Mouse (Mus musculus) G1E-ER4 (cell line): ENCODE measurements around the gene Fam98c. TPM values are rescaled to one million over a fixed set of nuclear protein-coding genes. Genes with fewer than 3 reads are reported as not detected.

ENCODE experiments used
- GATA1 ChIP-seq: IDR thresholded peaks from one replicate; pipeline ENCODE4 v1.8.0; 2012; ENCODE audit warnings: low read length, inconsistent platforms
- polyA plus RNA-seq: library from polyadenylated mRNA; stranded (reverse); fragments of >175 nt; gene quantifications from 2 replicates; pipeline ENCODE4 v1.2.3, GENCODE M21; 2012

The Fam98c gene
- polyA plus RNA-seq, 1 experiment = 75.9 TPM

GRCm38 (mm10) chr7:29167656-29168055 lies 11.6 kb upstream of the Fam98c start:
- no peak for TF ChIP-seq GATA1

- TF ChIP-seq GATA1 = no peak
Observed at GRCm38 (mm10) chr7:29162750-29163525, 6.9 kb upstream of the Fam98c start.

- TF ChIP-seq GATA1 = no peak
Observed at GRCm38 (mm10) chr7:29162294-29162693, 6.3 kb upstream of the Fam98c start.

GRCm38 (mm10) chr7:29158264-29158663 lies 2.2 kb upstream of the Fam98c start:
- TF ChIP-seq GATA1 = no peak

GRCm38 (mm10) chr7:29155196-29155837 lies 717 bp downstream of the Fam98c start:
- TF ChIP-seq GATA1 = no peak

GRCm38 (mm10) chr7:29154018-29154720 lies 1.9 kb downstream of the Fam98c start:
- no peak for TF ChIP-seq GATA1

GRCm38 (mm10) chr7:29151486-29151885 lies 4.5 kb downstream of the Fam98c start:
- TF ChIP-seq GATA1 = no peak

- no peak for TF ChIP-seq GATA1
Observed at GRCm38 (mm10) chr7:29148771-29149170, 7.3 kb downstream of the Fam98c start.

- no peak for TF ChIP-seq GATA1
Observed at GRCm38 (mm10) chr7:29146625-29147367, 9.2 kb downstream of the Fam98c start.

GRCm38 (mm10) chr7:29144006-29144405 lies 12.0 kb downstream of the Fam98c start:
- TF ChIP-seq GATA1 = no peak

- TF ChIP-seq GATA1 = no peak
Observed at GRCm38 (mm10) chr7:29141416-29141815, 14.6 kb downstream of the Fam98c start.

- no peak for TF ChIP-seq GATA1
Observed at GRCm38 (mm10) chr7:29137429-29137828, 18.6 kb downstream of the Fam98c start.

- TF ChIP-seq GATA1 = no peak
Observed at GRCm38 (mm10) chr7:29134693-29135386, 21.2 kb downstream of the Fam98c start, which contains the start of gene Rasgrp4. Gene Rasgrp4, plus strand, starts transcription at chr7:29134851.

GRCm38 (mm10) chr7:29134230-29134629 lies 21.8 kb downstream of the Fam98c start:
- no peak for TF ChIP-seq GATA1

GRCm38 (mm10) chr7:29128725-29129124 lies 27.3 kb downstream of the Fam98c start:
- no peak for TF ChIP-seq GATA1
